9 mouse cellular contexts compared by ENCODE assay signal in the genomic region with DNA sequence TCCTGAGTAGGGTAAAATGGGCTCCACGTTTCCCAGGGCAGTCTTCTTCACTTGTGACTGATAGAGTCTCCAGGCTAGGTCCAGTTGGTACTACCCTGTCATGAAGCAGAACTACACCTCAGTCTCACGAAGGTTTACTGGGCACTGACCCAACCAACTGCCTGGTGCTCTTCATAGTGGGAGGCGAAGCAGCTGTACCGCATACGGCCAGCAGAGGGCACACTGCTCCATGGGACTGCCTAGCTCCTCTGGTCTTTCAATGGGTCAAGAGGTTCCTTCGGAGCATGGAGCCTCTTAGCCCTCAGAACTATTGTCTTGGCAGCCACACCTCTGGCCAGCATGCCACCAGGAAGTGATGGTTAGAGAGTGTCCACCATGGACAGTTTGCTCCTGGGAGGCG. TPM values are rescaled to one million over a fixed set of nuclear protein-coding genes. Genes with fewer than 3 reads are reported as not detected.
A peak's percentile ranks its signal among the peaks of the same experiment; 100 is the strongest.
DNase-seq lines count a peak whose midpoint lies in the region; ATAC-seq and TF ChIP-seq lines count a peak whose summit lies in the region.
"Had no signal": no experiment of that assay in that cellular context is flagged by ENCODE, and none has a peak within 500 bp of the region (broad histone marks: within the 10 kb centered on the region; RNA-seq: fewer than 3 reads in every experiment).

No protein-coding gene starts in this region.

- ATAC-seq in embryonic facial prominence, embryonic 15.5 days (ENCODE audit: insufficient number of reproducible peaks, low FRiP score, low TSS enrichment, low read depth), result no peak

- no peak for TF ChIP-seq POLR2A in bone marrow, adult 2 months (IDR thresholded peaks at IDR 0.05; ENCODE audit: borderline replicate concordance, control insufficient read depth, low read depth, low read length)
- TF ChIP-seq POLR2A in lung, adult 2 months (IDR thresholded peaks at IDR 0.05; ENCODE audit: borderline replicate concordance, extremely low read depth, low read depth, low read length), result no peak
- no peak for TF ChIP-seq POLR2A in olfactory bulb, adult 2 months (IDR thresholded peaks at IDR 0.05; ENCODE audit: insufficient read depth, low read depth, low read length)
- no peak for TF ChIP-seq POLR2A in thymus, adult 2 months (IDR thresholded peaks at IDR 0.05; ENCODE audit: control insufficient read depth, extremely low read depth, insufficient read depth, low read length, poor library complexity)

- H3K27me3 ChIP-seq in embryonic facial prominence, embryonic 15.5 days, result no peaks in the 10 kb centered on the region
- H3K27me3 ChIP-seq in heart, embryonic 10.5 days (ENCODE audit: insufficient read depth, poor library complexity, severe bottlenecking), result peaks cover 75% of the 10 kb centered on the region
- H3K27me3 ChIP-seq in thymus, adult 2 months (ENCODE audit: control insufficient read depth, insufficient read depth, low read length), result no peaks in the 10 kb centered on the region

- H3K36me3 ChIP-seq in embryonic facial prominence, embryonic 15.5 days, result no peaks in the 10 kb centered on the region
- H3K36me3 ChIP-seq in heart, embryonic 10.5 days, result no peaks in the 10 kb centered on the region
- no peaks in the 10 kb centered on the region for H3K36me3 ChIP-seq in thymus, adult 2 months (ENCODE audit: control insufficient read depth, insufficient read depth, low read length)

- WGBS in bone marrow, adult 2 months, result 15% methylated on average over 7 of the region's 7 CpGs
- 12% methylated on average over 7 of the region's 7 CpGs for WGBS in embryonic facial prominence, embryonic 15.5 days
- WGBS in heart, embryonic 10.5 days, result 13% methylated on average over 7 of the region's 7 CpGs
- WGBS in lung, adult 2 months, result 13% methylated on average over 7 of the region's 7 CpGs
- WGBS in olfactory bulb, adult 2 months, result 15% methylated on average over 7 of the region's 7 CpGs
- 14% methylated on average over 7 of the region's 7 CpGs for WGBS in thymus, adult 2 months

- H3K9me3 ChIP-seq in embryonic facial prominence, embryonic 15.5 days (replicated peaks), result no peaks in the 10 kb centered on the region
- H3K9me3 ChIP-seq in heart, embryonic 10.5 days, result no peaks in the 10 kb centered on the region

- peak; percentile 46 to 60 for DNase-seq in CD8-positive naive resting alpha-beta T cell, adult 2 months (ENCODE audit: low read depth in 2 of 2, low spot score in 2 of 2)
- peak; percentile 88 for DNase-seq in heart, embryonic 10.5 days (ENCODE audit: low spot score)
- peak; percentile 93 to 94 for DNase-seq in kidney, postnatal 4 days
- peak; percentile 90 for DNase-seq in lung, adult 2 months
- DNase-seq in thymus, adult 2 months, result peak; percentile 72

- H3K4me2 ChIP-seq in embryonic facial prominence, embryonic 15.5 days (replicated peaks), result 0 out of 2 replicates have a peak overlapping the region, but pooled peaks have one; percentile 8

- no peak overlapping the region for H3K9ac ChIP-seq in embryonic facial prominence, embryonic 15.5 days

- H3K4me3 ChIP-seq in bone marrow, adult 2 months (replicated peaks; ENCODE audit: control insufficient read depth, low read depth, low read length), result no peak overlapping the region
- H3K4me3 ChIP-seq in embryonic facial prominence, embryonic 15.5 days (replicated peaks), result no peak overlapping the region
- H3K4me3 ChIP-seq in heart, embryonic 10.5 days, result no peak overlapping the region
- no peak overlapping the region for H3K4me3 ChIP-seq in lung, adult 2 months (replicated peaks; ENCODE audit: extremely low read depth, low read depth, low read length)
- H3K4me3 ChIP-seq in olfactory bulb, adult 2 months (ENCODE audit: insufficient read depth, low read depth, low read length), result no peak overlapping the region
- no peak overlapping the region for H3K4me3 ChIP-seq in thymus, adult 2 months (ENCODE audit: control insufficient read depth, insufficient read depth, low read length)
- H3K4me3 ChIP-seq: erythroblast, embryonic 14.5 days had no signal

- H3K27ac ChIP-seq in bone marrow, adult 2 months (ENCODE audit: control insufficient read depth, insufficient read depth, low read depth, low read length, poor library complexity), result no peak overlapping the region
- no peak overlapping the region for H3K27ac ChIP-seq in embryonic facial prominence, embryonic 15.5 days (replicated peaks)
- H3K27ac ChIP-seq in heart, embryonic 10.5 days, result no peak overlapping the region
- no peak overlapping the region for H3K27ac ChIP-seq in olfactory bulb, adult 2 months (ENCODE audit: insufficient read depth, low read depth, low read length)
- H3K27ac ChIP-seq in thymus, adult 2 months (ENCODE audit: control insufficient read depth, insufficient read depth, low read length), result no peak overlapping the region

- peak; percentile 98 for TF ChIP-seq CTCF in bone marrow, adult 2 months (IDR thresholded peaks at IDR 0.05; ENCODE audit: control insufficient read depth, insufficient read depth, low read length)
- TF ChIP-seq CTCF in lung, adult 2 months (IDR thresholded peaks at IDR 0.05; ENCODE audit: insufficient read depth, low read length), result peak; percentile 99
- TF ChIP-seq CTCF in olfactory bulb, adult 2 months (IDR thresholded peaks at IDR 0.05; ENCODE audit: insufficient read depth, low read depth, low read length), result peak; percentile 89
- peak; percentile 95 for TF ChIP-seq CTCF in thymus, adult 2 months (IDR thresholded peaks at IDR 0.05; ENCODE audit: borderline replicate concordance, control insufficient read depth, extremely low read depth, insufficient read depth, low read length, poor library complexity)

- no peaks in the 10 kb centered on the region for H3K4me1 ChIP-seq in bone marrow, adult 2 months (ENCODE audit: control insufficient read depth, insufficient read depth, low read length)
- H3K4me1 ChIP-seq in embryonic facial prominence, embryonic 15.5 days, result peaks cover 12% of the 10 kb centered on the region
- peaks cover 16% of the 10 kb centered on the region for H3K4me1 ChIP-seq in heart, embryonic 10.5 days
- H3K4me1 ChIP-seq in lung, adult 2 months (ENCODE audit: control insufficient read depth, insufficient read depth, low read length), result no peaks in the 10 kb centered on the region
- no peaks in the 10 kb centered on the region; the same call in 1 of the 2 replicates for H3K4me1 ChIP-seq in olfactory bulb, adult 2 months (ENCODE audit: control insufficient read depth, insufficient read depth, low read length)
- H3K4me1 ChIP-seq in thymus, adult 2 months (replicated peaks; ENCODE audit: control insufficient read depth, insufficient read depth, low read length), result no peaks in the 10 kb centered on the region

RNA-seq across cellular contexts. Expression of a gene that starts 7.2 kb away (rescaled TPM):
- not detected in 2 replicates for polyA plus RNA-seq in bone marrow, adult 2 months (2011; ENCODE audit: insufficient read depth, insufficient read length, low replicate concordance, missing spikeins)
- polyA plus RNA-seq in embryonic facial prominence, embryonic 15.5 days (2015; fragmentation: Nextera tagmentation; extraction: Ambion mirVana), result 4.8 and 6.2 TPM in 2 replicates
- polyA plus RNA-seq in heart, embryonic 10.5 days (2016; fragmentation: Nextera tagmentation; extraction: Ambion mirVana), result 1.5 and 1.7 TPM in 2 replicates
- 7.5 and 16.8 TPM in 2 replicates for polyA plus RNA-seq in lung, adult 2 months (2012; rRNA removed)
- not detected in 2 replicates for polyA plus RNA-seq in olfactory bulb, adult 2 months (2012; ENCODE audit: insufficient read depth, insufficient read length, low replicate concordance, missing spikeins)
- polyA plus RNA-seq in thymus, adult 2 months (2012; rRNA removed), result 9.1 and 14.7 TPM in 2 replicates
- polyA plus RNA-seq: erythroblast, embryonic 14.5 days had no signal

RNA-seq across cellular contexts. Expression of a gene that starts 32.3 kb away (rescaled TPM):
- polyA plus RNA-seq in bone marrow, adult 2 months (2011; ENCODE audit: insufficient read depth, insufficient read length, low replicate concordance, missing spikeins), result 0.38 TPM in 1 of 2 replicates, not detected in the other
- 7.9 and 9.5 TPM in 2 replicates for polyA plus RNA-seq in embryonic facial prominence, embryonic 15.5 days (2015; fragmentation: Nextera tagmentation; extraction: Ambion mirVana)
- polyA plus RNA-seq in heart, embryonic 10.5 days (2016; fragmentation: Nextera tagmentation; extraction: Ambion mirVana), result 1.0 and 2.1 TPM in 2 replicates
- 28.8 and 32.4 TPM in 2 replicates for polyA plus RNA-seq in lung, adult 2 months (2012; rRNA removed)
- not detected in 2 replicates for polyA plus RNA-seq in olfactory bulb, adult 2 months (2012; ENCODE audit: insufficient read depth, insufficient read length, low replicate concordance, missing spikeins)
- polyA plus RNA-seq in thymus, adult 2 months (2012; rRNA removed), result 6.3 and 6.6 TPM in 2 replicates
- polyA plus RNA-seq: erythroblast, embryonic 14.5 days had no signal
